10 mouse cellular contexts compared by ENCODE assay signal in the genomic region with DNA sequence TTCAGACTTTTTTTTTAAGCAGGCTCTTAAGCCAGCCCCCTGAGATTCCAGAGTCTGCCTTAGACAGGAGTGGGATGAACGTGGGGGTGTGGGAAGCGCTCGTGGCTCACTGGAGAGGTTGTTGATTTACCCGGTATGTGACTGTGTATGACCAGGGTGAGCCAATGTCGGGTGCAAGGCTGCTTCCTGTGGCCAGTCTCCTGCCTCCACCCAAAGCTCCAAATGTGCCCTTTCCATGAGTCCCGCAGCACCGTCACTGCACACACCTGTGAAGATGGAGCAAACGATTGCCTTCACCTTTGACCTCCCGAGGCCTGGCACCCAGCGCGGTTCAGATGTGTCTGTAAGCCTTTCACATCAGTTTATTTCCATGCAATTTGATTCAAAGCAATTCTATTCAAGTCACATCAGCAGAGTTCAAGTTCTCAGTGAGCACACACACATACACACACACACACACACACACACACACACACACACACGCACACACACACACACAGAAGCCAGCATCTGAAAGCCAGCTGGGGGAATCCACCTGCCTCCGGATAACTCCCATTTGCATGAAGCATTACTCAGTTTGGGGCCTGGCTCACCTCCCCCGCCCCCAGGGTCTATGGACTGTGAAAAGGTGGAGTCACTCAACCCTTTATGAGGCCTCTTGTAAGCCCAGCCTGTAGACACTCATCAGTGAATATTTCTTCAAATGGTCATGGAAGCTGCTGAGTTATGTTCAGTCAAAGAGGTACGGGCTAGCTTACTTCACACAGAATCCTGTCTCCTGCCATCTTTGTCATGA. TPM values are rescaled to one million over a fixed set of nuclear protein-coding genes. Genes with fewer than 3 reads are reported as not detected.
A peak's percentile ranks its signal among the peaks of the same experiment; 100 is the strongest.
DNase-seq lines count a peak whose midpoint lies in the region; ATAC-seq lines count a peak whose summit lies in the region.
"Had no signal": no experiment of that assay in that cellular context is flagged by ENCODE, and none has a peak within 500 bp of the region (broad histone marks: within the 10 kb centered on the region; RNA-seq: fewer than 3 reads in every experiment).

No protein-coding gene starts in this region.

- DNase-seq in kidney, adult 8-10 months: no peak
- peak; percentile 57 to 64 for DNase-seq in spleen, postnatal 36 days (ENCODE audit: low spot score in 2 of 2)
- no peak for DNase-seq in spleen, adult 18-20 months
- DNase-seq in limb, embryonic 10.5 days (ENCODE audit: low spot score): peak; percentile 45
- no peak for DNase-seq in gastrocnemius, postnatal 25 days
- no peak for DNase-seq in thymus, postnatal 0 days (ENCODE audit: low spot score)
- DNase-seq: gastrocnemius, adult 2 months had no signal

- H3K4me1 ChIP-seq in kidney, embryonic 15.5 days: peaks cover 62% of the 10 kb centered on the region
- H3K4me1 ChIP-seq in limb, embryonic 10.5 days: peaks cover 46% of the 10 kb centered on the region
- peaks cover 19% of the 10 kb centered on the region for H3K4me1 ChIP-seq in stomach, embryonic 16.5 days (ENCODE audit: control insufficient read depth, insufficient read depth, low read length)

- no peak overlapping the region for H3K4me3 ChIP-seq in kidney, embryonic 15.5 days (replicated peaks)
- H3K4me3 ChIP-seq in limb, embryonic 10.5 days: no peak overlapping the region
- H3K4me3 ChIP-seq in stomach, embryonic 16.5 days (replicated peaks; ENCODE audit: low read length): no peak overlapping the region
- H3K4me3 ChIP-seq: gastrocnemius, adult 2 months; myocyte had no signal

- no peaks in the 10 kb centered on the region for H3K9me3 ChIP-seq in kidney, embryonic 15.5 days (replicated peaks)
- H3K9me3 ChIP-seq in limb, embryonic 10.5 days (replicated peaks): no peaks in the 10 kb centered on the region
- no peaks in the 10 kb centered on the region for H3K9me3 ChIP-seq in stomach, embryonic 16.5 days (replicated peaks; ENCODE audit: control insufficient read depth, low read length)

- peak overlapping the region; percentile 90 for H3K27ac ChIP-seq in kidney, embryonic 15.5 days
- H3K27ac ChIP-seq in limb, embryonic 10.5 days: peak overlapping the region; percentile 78
- no peak overlapping the region for H3K27ac ChIP-seq in stomach, embryonic 16.5 days (ENCODE audit: low read length)
- H3K27ac ChIP-seq: gastrocnemius, adult 2 months had no signal

- WGBS in kidney, embryonic 15.5 days: 39% methylated on average over 15 of the region's 15 CpGs
- WGBS in limb, embryonic 10.5 days: 75% methylated on average over 15 of the region's 15 CpGs
- WGBS in stomach, embryonic 16.5 days: 57% methylated on average over 15 of the region's 15 CpGs

- no peaks in the 10 kb centered on the region for H3K36me3 ChIP-seq in kidney, embryonic 15.5 days
- H3K36me3 ChIP-seq in limb, embryonic 10.5 days: no peaks in the 10 kb centered on the region
- H3K36me3 ChIP-seq in stomach, embryonic 16.5 days (ENCODE audit: control insufficient read depth, insufficient read depth, low read length): no peaks in the 10 kb centered on the region

- peak overlapping the region; percentile 45 for H3K4me2 ChIP-seq in kidney, embryonic 15.5 days
- peak overlapping the region; percentile 20; the same call in 1 of the 2 replicates for H3K4me2 ChIP-seq in stomach, embryonic 16.5 days (ENCODE audit: low read depth, low read length)

- ATAC-seq in kidney, embryonic 15.5 days (replicated peaks; ENCODE audit: low FRiP score): peak; percentile 77
- ATAC-seq in stomach, embryonic 16.5 days (ENCODE audit: insufficient read depth, low FRiP score): peak; percentile 6; the same call in 1 of the 2 replicates

- no peak overlapping the region for H3K9ac ChIP-seq in kidney, embryonic 15.5 days
- H3K9ac ChIP-seq in stomach, embryonic 16.5 days (ENCODE audit: low read length): peak overlapping the region; percentile 29; the same call in 1 of the 2 replicates

- H3K27me3 ChIP-seq in kidney, embryonic 15.5 days: no peaks in the 10 kb centered on the region
- peaks cover 13% of the 10 kb centered on the region; the same call in 1 of the 2 replicates for H3K27me3 ChIP-seq in limb, embryonic 10.5 days (ENCODE audit: low read depth, poor library complexity, severe bottlenecking)
- H3K27me3 ChIP-seq in stomach, embryonic 16.5 days (ENCODE audit: control insufficient read depth, insufficient read depth, low read length): no peaks in the 10 kb centered on the region

RNA-seq across cellular contexts. Expression of gene Ssr1, which starts 27.6 kb away (rescaled TPM):
- 129 and 142 TPM in 2 replicates for polyA plus RNA-seq in kidney, embryonic 15.5 days (2015; fragmentation: Nextera tagmentation; extraction: Ambion mirVana)
- polyA plus RNA-seq in limb, embryonic 10.5 days (2016; fragmentation: Nextera tagmentation; extraction: Ambion mirVana): 103 and 114 TPM in 2 replicates
- 143 and 145 TPM in 2 replicates for polyA plus RNA-seq in stomach, embryonic 16.5 days (2015; fragmentation: Nextera tagmentation; extraction: Ambion mirVana)
- 10 to 100 TPM; 55.6 to 68.6 TPM for total RNA-seq in gastrocnemius, postnatal 25 days (2021)
- polyA plus RNA-seq in thymus, postnatal 0 days (2015; fragmentation: Nextera tagmentation; extraction: Ambion mirVana): 79.5 and 87.2 TPM in 2 replicates

Comparison
In these comparisons a context has a peak if more than half of its experiments do, and no peak if none do; other contexts are left out.
1. DNase-seq: peak in spleen, postnatal 36 days (2 of 2) and limb, embryonic 10.5 days (single experiment); none in kidney, adult 8-10 months (0 of 2), spleen, adult 18-20 months (0 of 2), gastrocnemius, postnatal 25 days (single experiment) and thymus, postnatal 0 days (single experiment).